Mouse (Mus musculus): ENCODE results near the gene Olfr1231. TPM values are rescaled to one million over a fixed set of nuclear protein-coding genes. Genes with fewer than 3 reads are reported as not detected.

The Olfr1231 gene
- polyA plus RNA-seq (2012; rRNA removed): not detected in 2 replicates

DNA sequence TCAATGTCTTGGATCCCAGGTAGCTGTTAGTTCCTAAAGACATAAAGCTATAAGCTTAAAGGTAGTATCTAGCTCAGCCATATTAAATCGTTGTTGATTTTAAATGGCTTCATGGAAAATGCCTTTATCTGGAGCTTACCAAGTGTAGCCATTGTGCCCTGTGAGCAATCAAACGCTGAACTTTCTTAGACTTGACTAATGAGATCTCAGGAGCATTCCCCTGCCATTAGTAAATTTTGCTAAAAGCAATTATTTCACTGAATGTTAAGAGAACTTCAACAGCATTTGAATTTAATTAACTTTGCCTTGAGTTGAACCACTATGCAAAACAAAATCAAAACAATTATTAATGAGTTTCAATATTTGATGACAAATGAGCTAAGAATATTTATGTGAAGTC, at the start of gene Olfr1231:
Olfr1231 (minus strand) TSS at position 101 of the 400 bp plus-strand sequence.
- H3K4me3 ChIP-seq (ENCODE audit: control insufficient read depth, insufficient read depth, low read length): no peak within 1 kb of the TSS
- 87% methylated on average over 2 of the region's 2 CpGs for WGBS
- H3K36me3 ChIP-seq (ENCODE audit: control insufficient read depth, insufficient read depth, low read length): no peaks in the 10 kb centered on the region
- H3K27ac ChIP-seq (ENCODE audit: control insufficient read depth, insufficient read depth, low read length): no peak within 1 kb of the TSS
- H3K4me1 ChIP-seq (replicated peaks; ENCODE audit: control insufficient read depth, insufficient read depth, low read length): no peaks in the 10 kb centered on the region
- H3K27me3 ChIP-seq (ENCODE audit: control insufficient read depth, insufficient read depth, low read length): no peaks in the 10 kb centered on the region
- DNase-seq: no peak
- no peak for TF ChIP-seq POLR2A (IDR thresholded peaks at IDR 0.05; ENCODE audit: control insufficient read depth, extremely low read depth, insufficient read depth, low read length, poor library complexity)
- no peak for TF ChIP-seq CTCF (IDR thresholded peaks at IDR 0.05; ENCODE audit: borderline replicate concordance, control insufficient read depth, extremely low read depth, insufficient read depth, low read length, poor library complexity)

DNA sequence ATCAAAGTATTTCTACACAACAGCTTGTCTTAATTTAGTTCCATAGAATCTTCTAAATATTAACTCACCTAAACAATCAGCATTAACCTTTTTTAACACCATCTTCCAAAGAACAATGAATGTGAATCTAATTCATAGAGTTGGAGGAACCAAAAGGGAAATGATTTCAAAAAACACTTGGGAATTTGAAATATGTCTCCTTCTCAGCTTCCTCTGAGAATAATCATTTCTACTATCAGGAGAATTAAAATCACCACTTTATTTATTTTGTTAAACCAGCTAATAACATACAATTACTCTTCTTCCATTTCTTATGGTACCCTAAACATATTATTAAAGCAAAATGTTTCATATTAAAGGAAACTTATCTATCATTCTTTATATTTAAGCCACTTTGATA, 35.4 kb upstream of the Olfr1231 start, which contains the start of gene Olfr1233:
Olfr1233 (minus strand) TSS at position 101 of the 400 bp plus-strand sequence.
- H3K27me3 ChIP-seq (ENCODE audit: control insufficient read depth, insufficient read depth, low read length): no peaks in the 10 kb centered on the region
- no peaks in the 10 kb centered on the region for H3K36me3 ChIP-seq (ENCODE audit: control insufficient read depth, insufficient read depth, low read length)
- no peaks in the 10 kb centered on the region for H3K4me1 ChIP-seq (replicated peaks; ENCODE audit: control insufficient read depth, insufficient read depth, low read length)
- no peak within 1 kb of the TSS for H3K4me3 ChIP-seq (ENCODE audit: control insufficient read depth, insufficient read depth, low read length)
- no peak within 1 kb of the TSS for H3K27ac ChIP-seq (ENCODE audit: control insufficient read depth, insufficient read depth, low read length)
- DNase-seq: no peak
- TF ChIP-seq CTCF (IDR thresholded peaks at IDR 0.05; ENCODE audit: borderline replicate concordance, control insufficient read depth, extremely low read depth, insufficient read depth, low read length, poor library complexity) (no peak), POLR2A (IDR thresholded peaks at IDR 0.05; ENCODE audit: control insufficient read depth, extremely low read depth, insufficient read depth, low read length, poor library complexity) (no peak)

DNA sequence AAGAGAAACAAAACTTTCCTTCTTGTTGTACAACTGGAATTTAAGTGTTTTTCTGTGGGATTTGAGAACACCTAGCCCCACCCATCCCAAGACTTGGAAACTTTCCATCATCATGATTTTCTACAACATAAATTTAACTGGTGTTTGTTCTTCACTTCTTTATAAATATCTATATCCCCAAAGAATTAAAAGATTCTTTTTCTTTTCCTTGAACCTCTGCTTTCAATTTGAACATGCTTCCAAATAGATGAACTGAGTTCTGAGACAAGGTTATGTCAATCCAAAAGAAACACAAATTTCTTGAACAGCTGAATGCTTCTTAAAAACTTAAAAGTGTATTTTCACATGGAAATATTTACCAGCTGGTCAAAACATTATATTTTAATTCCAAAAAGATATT, 22.7 kb upstream of the Olfr1231 start, which contains the start of gene Olfr1232:
Olfr1232 (minus strand) TSS at position 101 of the 400 bp plus-strand sequence.
- DNase-seq: no peak
- no peaks in the 10 kb centered on the region for H3K4me1 ChIP-seq (replicated peaks; ENCODE audit: control insufficient read depth, insufficient read depth, low read length)
- no peak within 1 kb of the TSS for H3K27ac ChIP-seq (ENCODE audit: control insufficient read depth, insufficient read depth, low read length)
- no peaks in the 10 kb centered on the region for H3K27me3 ChIP-seq (ENCODE audit: control insufficient read depth, insufficient read depth, low read length)
- H3K4me3 ChIP-seq (ENCODE audit: control insufficient read depth, insufficient read depth, low read length): no peak within 1 kb of the TSS
- no peaks in the 10 kb centered on the region for H3K36me3 ChIP-seq (ENCODE audit: control insufficient read depth, insufficient read depth, low read length)
- TF ChIP-seq POLR2A (IDR thresholded peaks at IDR 0.05; ENCODE audit: control insufficient read depth, extremely low read depth, insufficient read depth, low read length, poor library complexity): no peak
- no peak for TF ChIP-seq CTCF (IDR thresholded peaks at IDR 0.05; ENCODE audit: borderline replicate concordance, control insufficient read depth, extremely low read depth, insufficient read depth, low read length, poor library complexity)

DNA sequence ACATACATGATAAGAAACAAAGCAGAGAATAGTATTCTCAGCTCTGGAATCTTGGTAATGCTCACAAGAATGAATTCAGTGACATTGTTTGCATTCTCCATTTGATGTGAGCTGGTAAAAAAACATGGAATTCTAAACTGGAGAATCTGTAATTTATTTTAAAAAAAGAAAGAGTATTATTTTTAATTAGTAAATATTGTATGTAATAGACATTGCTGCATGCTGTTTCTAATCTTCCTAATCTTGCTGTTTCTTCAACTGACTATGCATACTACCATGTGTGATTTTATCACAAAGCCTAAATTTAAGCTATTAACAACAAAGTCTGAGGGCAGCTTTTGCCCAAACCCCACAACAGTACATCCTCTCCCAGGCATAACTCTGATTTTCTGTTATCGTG, 9.7 kb downstream of the Olfr1231 start, which contains the start of gene Olfr1230:
Olfr1230 (minus strand) TSS at position 101 of the 400 bp plus-strand sequence.
- Histone ChIP-seq H3K36me3 (ENCODE audit: control insufficient read depth, insufficient read depth, low read length) (no peaks in the 10 kb centered on the region), H3K27ac (ENCODE audit: control insufficient read depth, insufficient read depth, low read length) (no peak within 1 kb of the TSS), H3K4me1 (replicated peaks; ENCODE audit: control insufficient read depth, insufficient read depth, low read length) (no peaks in the 10 kb centered on the region), H3K27me3 (ENCODE audit: control insufficient read depth, insufficient read depth, low read length) (no peaks in the 10 kb centered on the region), H3K4me3 (ENCODE audit: control insufficient read depth, insufficient read depth, low read length) (no peak within 1 kb of the TSS)
- DNase-seq: no peak
- WGBS: 93% methylated on average over 1 of the region's 1 CpGs
- no peak for TF ChIP-seq CTCF (IDR thresholded peaks at IDR 0.05; ENCODE audit: borderline replicate concordance, control insufficient read depth, extremely low read depth, insufficient read depth, low read length, poor library complexity)
- no peak for TF ChIP-seq POLR2A (IDR thresholded peaks at IDR 0.05; ENCODE audit: control insufficient read depth, extremely low read depth, insufficient read depth, low read length, poor library complexity)

DNA sequence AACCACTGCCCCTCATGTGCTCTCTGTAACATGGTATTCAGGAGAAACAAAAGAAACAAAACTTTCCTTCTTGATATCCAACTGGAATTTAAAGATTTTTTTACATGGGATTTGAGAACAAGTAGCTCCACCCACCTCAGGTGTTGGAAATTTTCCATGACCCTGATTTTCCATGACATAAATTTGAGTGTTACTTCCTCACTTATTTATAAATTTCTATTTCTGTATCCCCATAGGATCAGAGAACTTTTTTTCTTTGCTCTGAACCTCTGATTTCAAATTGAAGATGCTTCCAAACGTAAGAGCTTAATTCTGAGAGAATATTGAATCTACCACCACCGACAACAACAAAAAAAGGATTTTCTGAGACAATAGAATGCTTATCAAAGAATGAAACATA, 19.0 kb downstream of the Olfr1231 start, which contains the start of gene Olfr1229:
Olfr1229 (minus strand) TSS at position 101 of the 400 bp plus-strand sequence.
- no peak for DNase-seq
- Histone ChIP-seq H3K4me1 (replicated peaks; ENCODE audit: control insufficient read depth, insufficient read depth, low read length) (no peaks in the 10 kb centered on the region), H3K27ac (ENCODE audit: control insufficient read depth, insufficient read depth, low read length) (no peak within 1 kb of the TSS), H3K36me3 (ENCODE audit: control insufficient read depth, insufficient read depth, low read length) (no peaks in the 10 kb centered on the region), H3K4me3 (ENCODE audit: control insufficient read depth, insufficient read depth, low read length) (no peak within 1 kb of the TSS), H3K27me3 (ENCODE audit: control insufficient read depth, insufficient read depth, low read length) (no peaks in the 10 kb centered on the region)
- no peak for TF ChIP-seq POLR2A (IDR thresholded peaks at IDR 0.05; ENCODE audit: control insufficient read depth, extremely low read depth, insufficient read depth, low read length, poor library complexity)
- TF ChIP-seq CTCF (IDR thresholded peaks at IDR 0.05; ENCODE audit: borderline replicate concordance, control insufficient read depth, extremely low read depth, insufficient read depth, low read length, poor library complexity): no peak
- 81% methylated on average over 2 of the region's 2 CpGs for WGBS

DNA sequence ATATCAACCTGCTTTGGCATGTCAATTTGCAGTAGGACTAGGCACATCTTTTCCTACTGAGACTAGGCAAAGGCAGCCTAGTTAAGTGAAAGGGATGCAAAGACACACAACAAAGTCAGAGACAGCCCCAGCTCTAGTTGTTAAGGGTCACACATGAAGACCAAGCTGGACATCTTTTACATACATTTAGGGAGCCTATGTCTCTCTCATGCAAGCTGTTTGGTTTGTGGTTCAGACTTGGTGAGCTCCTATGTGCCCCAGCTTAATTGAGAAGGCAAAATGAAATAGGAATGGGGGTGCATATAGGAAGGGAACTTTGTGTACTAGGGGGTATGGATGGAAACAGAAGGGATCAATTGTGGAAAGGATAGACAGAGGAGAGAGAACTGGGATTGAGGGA, 52.9 kb downstream of the Olfr1231 start, which contains the start of gene Olfr1228:
Olfr1228 (minus strand) TSS at position 101 of the 400 bp plus-strand sequence.
- no peaks in the 10 kb centered on the region for H3K36me3 ChIP-seq (ENCODE audit: control insufficient read depth, insufficient read depth, low read length)
- TF ChIP-seq POLR2A (IDR thresholded peaks at IDR 0.05; ENCODE audit: control insufficient read depth, extremely low read depth, insufficient read depth, low read length, poor library complexity): no peak
- TF ChIP-seq CTCF (IDR thresholded peaks at IDR 0.05; ENCODE audit: borderline replicate concordance, control insufficient read depth, extremely low read depth, insufficient read depth, low read length, poor library complexity): no peak
- no peaks in the 10 kb centered on the region for H3K27me3 ChIP-seq (ENCODE audit: control insufficient read depth, insufficient read depth, low read length)
- no peak for DNase-seq
- H3K4me1 ChIP-seq (replicated peaks; ENCODE audit: control insufficient read depth, insufficient read depth, low read length): no peaks in the 10 kb centered on the region
- H3K4me3 ChIP-seq (ENCODE audit: control insufficient read depth, insufficient read depth, low read length): no peak within 1 kb of the TSS
- no peak within 1 kb of the TSS for H3K27ac ChIP-seq (ENCODE audit: control insufficient read depth, insufficient read depth, low read length)

Other genes with a start within 250 kb of the Olfr1231 start
- not detected in 2 replicates for gene Olfr1218, start 245.9 kb downstream of the Olfr1231 start, polyA plus RNA-seq (2012; rRNA removed)
- not detected in 2 replicates for gene Olfr1219, start 223.6 kb downstream of the Olfr1231 start, polyA plus RNA-seq (2012; rRNA removed)
- gene Olfr1220, start 200.2 kb downstream of the Olfr1231 start, polyA plus RNA-seq (2012; rRNA removed): not detected in 2 replicates
- gene Olfr1221, start 189.8 kb downstream of the Olfr1231 start, polyA plus RNA-seq (2012; rRNA removed): not detected in 2 replicates
- not detected in 2 replicates for gene Olfr1222, start 174.0 kb downstream of the Olfr1231 start, polyA plus RNA-seq (2012; rRNA removed)
- not detected in 2 replicates for gene Olfr1223, start 155.5 kb downstream of the Olfr1231 start, polyA plus RNA-seq (2012; rRNA removed)
- not detected in 2 replicates for gene Olfr1224-ps1, start 143.0 kb downstream of the Olfr1231 start, polyA plus RNA-seq (2012; rRNA removed)
- not detected in 2 replicates for gene Olfr1225, start 132.4 kb downstream of the Olfr1231 start, polyA plus RNA-seq (2012; rRNA removed)
- gene Olfr1226, start 107.0 kb downstream of the Olfr1231 start, polyA plus RNA-seq (2012; rRNA removed): not detected in 2 replicates
- gene Olfr1228, start 53.0 kb downstream of the Olfr1231 start, polyA plus RNA-seq (2012; rRNA removed): not detected in 2 replicates
- not detected in 2 replicates for gene Olfr1229, start 19.1 kb downstream of the Olfr1231 start, polyA plus RNA-seq (2012; rRNA removed)
- gene Olfr1230, start 9.8 kb downstream of the Olfr1231 start, polyA plus RNA-seq (2012; rRNA removed): not detected in 2 replicates
- not detected in 2 replicates for gene Olfr1232, start 22.6 kb upstream of the Olfr1231 start, polyA plus RNA-seq (2012; rRNA removed)
- gene Olfr1233, start 35.3 kb upstream of the Olfr1231 start, polyA plus RNA-seq (2012; rRNA removed): not detected in 2 replicates
- gene Olfr1234, start 57.8 kb upstream of the Olfr1231 start, polyA plus RNA-seq (2012; rRNA removed): not detected in 2 replicates
- not detected in 2 replicates for gene Olfr1238, start 102.6 kb upstream of the Olfr1231 start, polyA plus RNA-seq (2012; rRNA removed)
- gene Olfr1239, start 113.3 kb upstream of the Olfr1231 start, polyA plus RNA-seq (2012; rRNA removed): not detected in 2 replicates
- gene Olfr1240, start 135.9 kb upstream of the Olfr1231 start, polyA plus RNA-seq (2012; rRNA removed): not detected in 2 replicates
- gene Olfr1241, start 180.1 kb upstream of the Olfr1231 start, polyA plus RNA-seq (2012; rRNA removed): not detected in 2 replicates
- not detected in 2 replicates for gene Olfr1242, start 191.3 kb upstream of the Olfr1231 start, polyA plus RNA-seq (2012; rRNA removed)
- gene Olfr1243, start 224.4 kb upstream of the Olfr1231 start, polyA plus RNA-seq (2012; rRNA removed): not detected in 2 replicates